Mouse (Mus musculus) heart, embryonic 15.5 days (tissue): ENCODE results near the gene Eed. TPM values are rescaled to one million over a fixed set of nuclear protein-coding genes. Genes with fewer than 3 reads are reported as not detected.
"Not testable (repeated sequence)": the region's sequence is repeated elsewhere in the genome, so short reads cannot be mapped to it uniquely, and the experiment has no call there.

Experiments
- ATAC-seq: fragments of 200-750 bp; cut with Nextera tagmentation; replicated peaks from 2 replicates; pipeline ENCODE4 v1.8.0; 2017; ENCODE audit warnings: low read depth, moderate TSS enrichment; ENCODE audit not compliant: insufficient number of reproducible peaks, insufficient read depth, low FRiP score
- H3K27ac ChIP-seq: fragments of 300-500 bp; sonication (generic); 2 replicates; pipeline ENCODE4 v1.5.1; 2015; ENCODE audit warnings: mild to moderate bottlenecking, inconsistent platforms
- H3K27me3 ChIP-seq: fragments of 300-500 bp; sonication (generic); 2 replicates; pipeline ENCODE4 v1.6.1; 2015; ENCODE audit warnings: inconsistent platforms
- H3K36me3 ChIP-seq: fragments of 300-500 bp; sonication (generic); 2 replicates; pipeline ENCODE4 v1.6.1; 2015; ENCODE audit warnings: mild to moderate bottlenecking, inconsistent platforms
- H3K4me1 ChIP-seq: fragments of 300-500 bp; sonication (generic); replicated peaks from 2 replicates; pipeline ENCODE4 v1.6.1; 2015; ENCODE audit warnings: inconsistent platforms
- H3K4me2 ChIP-seq: fragments of 300-500 bp; sonication (generic); 2 replicates; pipeline ENCODE4 v1.6.1; 2015; ENCODE audit warnings: inconsistent platforms, mild to moderate bottlenecking, moderate library complexity
- H3K4me3 ChIP-seq: fragments of 300-500 bp; sonication (generic); 2 replicates; pipeline ENCODE4 v1.5.1; 2015; ENCODE audit warnings: mild to moderate bottlenecking, inconsistent platforms
- H3K9ac ChIP-seq: fragments of 300-500 bp; sonication (generic); 2 replicates; pipeline ENCODE4 v1.6.1; 2015; ENCODE audit warnings: mild to moderate bottlenecking, inconsistent platforms
- H3K9me3 ChIP-seq: fragments of 300-500 bp; sonication (generic); replicated peaks from 2 replicates; pipeline ENCODE4 v1.6.1; 2016; ENCODE audit warnings: inconsistent platforms
- WGBS: fragments of 180-500 bp; shearing (Covaris S2); methylation state at CpG from one replicate; pipeline ENCODE4 v1.1.7; 2015; ENCODE audit warnings: mixed read lengths; 5-methylcytosine and 5-hydroxymethylcytosine counted together
- polyA plus RNA-seq: library from polyadenylated mRNA; unstranded; fragments of >200 nt; fragmentation: Nextera tagmentation; extraction: Ambion mirVana; gene quantifications from 2 replicates; pipeline ENCODE4 v1.2.1, GENCODE M21; 2015

The Eed gene
- polyA plus RNA-seq, 1 experiment from 2014 or later, result 41.4 TPM

GRCm38 (mm10) chr7:90006667-90007653 is 26.2 kb upstream of the Eed start:
- Histone ChIP-seq H3K9ac (no peak overlapping the region), H3K4me2 (no peak overlapping the region), H3K27me3 (no peaks in the 10 kb centered on the region), H3K4me1 (no peaks in the 10 kb centered on the region), H3K36me3 (no peaks in the 10 kb centered on the region), H3K4me3 (no peak overlapping the region), H3K27ac (no peak overlapping the region), H3K9me3 (no peaks in the 10 kb centered on the region)
- no peak for ATAC-seq
- WGBS, result 59% methylated on average over 8 of the region's 8 CpGs

DNA sequence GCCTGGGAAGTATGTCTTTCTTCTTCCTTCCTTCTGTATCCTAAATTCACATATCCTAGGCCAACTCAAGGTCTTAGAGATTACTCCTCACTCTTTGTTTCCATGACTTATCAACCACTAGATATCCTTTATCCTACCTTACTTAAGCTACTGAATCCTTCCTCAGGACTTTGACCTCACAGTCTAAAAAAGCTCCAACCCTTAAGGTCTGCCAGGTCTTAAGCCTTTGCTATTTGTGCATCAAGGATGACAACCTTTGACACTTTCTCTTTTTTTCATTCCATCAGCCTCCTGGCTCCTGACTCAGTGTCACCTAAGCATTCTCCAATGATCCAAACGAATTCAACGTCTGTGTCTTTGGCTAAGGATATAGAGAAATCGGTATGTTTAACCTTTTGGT is 24.0 kb upstream of the Eed start:
- no peaks in the 10 kb centered on the region for H3K9me3 ChIP-seq
- WGBS, result 87% methylated on average over 3 of the region's 3 CpGs
- H3K4me2 ChIP-seq, result no peak overlapping the region
- no peaks in the 10 kb centered on the region for H3K27me3 ChIP-seq
- H3K9ac ChIP-seq, result no peak overlapping the region
- no peak overlapping the region for H3K4me3 ChIP-seq
- no peak for ATAC-seq
- no peaks in the 10 kb centered on the region for H3K36me3 ChIP-seq
- H3K4me1 ChIP-seq, result no peaks in the 10 kb centered on the region
- H3K27ac ChIP-seq, result no peak overlapping the region

DNA sequence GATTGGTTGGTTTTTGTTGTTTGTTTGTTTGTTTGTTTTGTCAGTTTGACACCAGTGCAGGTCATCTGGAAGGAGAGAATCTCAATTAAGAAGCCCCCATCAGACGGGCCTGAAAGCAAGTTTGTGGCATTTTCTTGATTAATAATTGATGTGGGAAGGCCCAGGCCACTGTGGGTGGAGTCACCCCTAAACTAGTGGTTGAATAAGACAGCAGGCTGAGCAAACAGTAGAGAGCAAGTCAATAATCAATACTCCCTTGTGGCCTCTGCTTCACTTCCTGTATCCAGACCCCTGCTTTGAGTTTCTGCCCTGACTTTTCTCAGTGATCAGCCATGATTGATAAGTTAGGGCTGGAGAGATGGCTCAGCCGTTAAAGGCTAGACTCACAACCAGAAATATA is 21.6 kb upstream of the Eed start:
- ATAC-seq, result no peak
- Histone ChIP-seq H3K9me3 (no peaks in the 10 kb centered on the region), H3K27ac (no peak overlapping the region), H3K9ac (no peak overlapping the region), H3K27me3 (no peaks in the 10 kb centered on the region), H3K4me1 (peaks cover 4% of the 10 kb centered on the region), H3K36me3 (no peaks in the 10 kb centered on the region), H3K4me2 (no peak overlapping the region), H3K4me3 (no peak overlapping the region)
- WGBS, result 61% methylated on average over 2 of the region's 2 CpGs

- 90% methylated on average over 5 of the region's 5 CpGs for WGBS
- no peak overlapping the region for H3K9ac ChIP-seq
- H3K36me3 ChIP-seq, result no peaks in the 10 kb centered on the region
- no peaks in the 10 kb centered on the region for H3K27me3 ChIP-seq
- no peaks in the 10 kb centered on the region for H3K9me3 ChIP-seq
- ATAC-seq, result no peak
- H3K27ac ChIP-seq, result no peak overlapping the region
- H3K4me3 ChIP-seq, result no peak overlapping the region
- peaks cover 4% of the 10 kb centered on the region for H3K4me1 ChIP-seq
- H3K4me2 ChIP-seq, result no peak overlapping the region
These were observed 18.7 kb upstream of the Eed start for GRCm38 (mm10) chr7:89999491-89999890.

- no peak overlapping the region for H3K9ac ChIP-seq
- 75% methylated on average over 2 of the region's 2 CpGs for WGBS
- no peak for ATAC-seq
These were observed 17.8 kb upstream of the Eed start for GRCm38 (mm10) chr7:89998624-89999006.

GRCm38 (mm10) chr7:89998006-89998623 is 17.3 kb upstream of the Eed start:
- Histone ChIP-seq H3K4me2 (peak overlapping the region; percentile 30; the same call in 1 of the 2 replicates), H3K27ac (no peak overlapping the region), H3K27me3 (no peaks in the 10 kb centered on the region), H3K36me3 (no peaks in the 10 kb centered on the region), H3K9ac (no peak overlapping the region), H3K4me3 (no peak overlapping the region), H3K4me1 (peaks cover 4% of the 10 kb centered on the region), H3K9me3 (no peaks in the 10 kb centered on the region)
- WGBS, result 19% methylated on average over 10 of the region's 10 CpGs
- ATAC-seq, result no peak

More at GRCm38 (mm10) chr7:89998624-89999006, 17.8 kb upstream of the Eed start:
- Histone ChIP-seq H3K4me1 (peaks cover 4% of the 10 kb centered on the region), H3K36me3 (no peaks in the 10 kb centered on the region), H3K27me3 (no peaks in the 10 kb centered on the region), H3K27ac (no peak overlapping the region), H3K9me3 (no peaks in the 10 kb centered on the region), H3K4me3 (no peak overlapping the region), H3K4me2 (no peak overlapping the region)

DNA sequence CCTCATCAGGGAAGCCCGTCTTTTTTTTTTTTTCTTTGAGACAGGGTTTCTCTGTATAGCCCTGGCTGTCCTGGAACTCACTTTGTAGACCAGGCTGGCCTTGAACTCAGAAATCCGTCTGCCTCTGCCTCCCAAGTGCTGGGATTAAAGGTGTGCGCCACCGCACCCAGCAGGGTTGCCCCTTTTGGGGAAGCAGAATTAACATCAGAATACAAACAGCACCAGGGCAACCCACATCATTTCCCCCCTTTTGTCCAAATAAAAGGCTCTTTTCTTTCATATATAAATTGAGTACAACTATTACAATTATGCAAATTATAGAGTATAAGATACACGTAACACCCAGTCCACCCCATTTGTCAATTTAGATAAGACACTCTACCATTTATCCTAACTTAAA is 16.7 kb upstream of the Eed start:
- not testable (repeated sequence) for H3K4me2 ChIP-seq, H3K9ac ChIP-seq, ATAC-seq, H3K4me1 ChIP-seq, H3K4me3 ChIP-seq, H3K9me3 ChIP-seq, H3K27ac ChIP-seq, H3K27me3 ChIP-seq, H3K36me3 ChIP-seq
- 24% methylated on average over 5 of the region's 5 CpGs for WGBS

DNA sequence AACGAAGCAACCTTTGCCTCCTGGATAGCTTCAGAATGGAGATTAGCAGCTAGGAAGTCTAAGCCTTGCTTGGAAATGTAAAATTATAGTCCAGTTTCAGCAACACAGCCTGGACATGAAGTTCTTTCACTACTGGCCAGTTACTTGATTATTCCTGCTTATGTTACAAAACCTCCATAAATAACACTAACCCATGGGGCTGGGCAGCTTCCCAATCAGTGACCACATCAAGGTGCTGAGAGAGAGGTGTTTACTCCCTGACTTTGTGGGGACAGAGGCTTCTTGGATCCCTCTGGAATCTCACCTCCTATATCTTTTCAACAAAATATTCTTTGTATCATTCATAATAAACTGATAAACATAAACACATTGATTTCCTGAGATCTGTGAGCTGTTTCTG is 12.3 kb upstream of the Eed start:
- Histone ChIP-seq H3K27me3 (no peaks in the 10 kb centered on the region), H3K9ac (no peak overlapping the region), H3K4me2 (no peak overlapping the region), H3K4me3 (no peak overlapping the region), H3K4me1 (peaks cover under 1% of the 10 kb centered on the region), H3K36me3 (no peaks in the 10 kb centered on the region), H3K9me3 (no peaks in the 10 kb centered on the region), H3K27ac (no peak overlapping the region)
- no peak for ATAC-seq
- WGBS, result 87% methylated on average over 1 of the region's 1 CpGs

GRCm38 (mm10) chr7:89984421-89984820 is 3.6 kb upstream of the Eed start:
- Histone ChIP-seq H3K4me1 (peaks cover 6% of the 10 kb centered on the region; the same call in 1 of the 2 replicates), H3K27ac (no peak overlapping the region), H3K4me2 (no peak overlapping the region), H3K9me3 (no peaks in the 10 kb centered on the region), H3K9ac (no peak overlapping the region), H3K4me3 (no peak overlapping the region), H3K36me3 (no peaks in the 10 kb centered on the region), H3K27me3 (no peaks in the 10 kb centered on the region)
- ATAC-seq, result no peak

DNA sequence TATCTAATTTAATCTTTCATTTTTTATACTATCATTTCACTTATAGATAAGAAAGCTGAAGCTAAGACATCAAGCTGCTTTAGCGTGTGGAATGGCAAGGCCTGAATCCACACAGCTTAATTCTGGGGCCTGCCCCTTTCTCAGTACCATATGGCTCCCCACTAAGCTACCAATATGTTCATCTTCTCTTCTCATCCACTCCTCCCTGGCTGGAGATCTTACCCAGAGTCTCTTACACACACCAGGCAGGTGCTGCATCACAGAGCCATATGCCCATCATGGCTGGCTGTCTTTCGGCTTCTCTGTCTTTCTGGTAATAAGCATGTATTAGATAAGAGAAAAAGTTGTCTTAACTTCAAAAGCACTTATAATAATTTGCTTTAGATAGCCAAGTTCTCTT is 2.7 kb upstream of the Eed start:
- Histone ChIP-seq H3K9ac (no peak overlapping the region), H3K36me3 (no peaks in the 10 kb centered on the region), H3K4me1 (peaks cover 14% of the 10 kb centered on the region), H3K27ac (no peak overlapping the region), H3K9me3 (no peaks in the 10 kb centered on the region), H3K4me3 (no peak overlapping the region), H3K27me3 (no peaks in the 10 kb centered on the region), H3K4me2 (no peak overlapping the region)
- WGBS, result 87% methylated on average over 2 of the region's 2 CpGs
- ATAC-seq, result no peak

DNA sequence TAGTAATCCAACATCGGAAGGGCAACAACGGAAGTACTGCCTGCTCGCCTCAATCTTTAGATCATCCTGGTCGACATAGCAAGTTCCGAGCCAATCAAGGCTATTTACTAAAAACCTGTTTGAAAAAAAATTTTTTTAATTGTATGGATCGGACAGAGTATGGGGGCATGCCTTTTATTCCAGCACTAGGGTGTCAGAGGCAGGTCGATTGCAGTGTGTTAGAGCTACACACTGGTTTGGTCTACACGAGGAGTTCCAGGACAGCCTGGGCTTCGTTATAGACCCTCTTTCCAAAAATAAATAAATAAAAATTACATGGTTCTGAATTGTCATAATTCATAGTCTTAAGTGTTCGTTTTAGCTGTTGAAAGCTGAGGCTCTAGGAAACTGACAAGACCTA is 774 bp upstream of the Eed start:
- Histone ChIP-seq H3K36me3 (peaks cover 5% of the 10 kb centered on the region; the same call in 1 of the 2 replicates), H3K4me2 (peak overlapping the region; percentile 76), H3K9ac (peak overlapping the region; percentile 87), H3K4me3 (peak overlapping the region; percentile 89), H3K9me3 (no peaks in the 10 kb centered on the region), H3K27ac (peak overlapping the region; percentile 100), H3K27me3 (no peaks in the 10 kb centered on the region), H3K4me1 (peaks cover 15% of the 10 kb centered on the region)
- 10% methylated on average over 10 of the region's 10 CpGs for WGBS
- ATAC-seq, result no peak
